Mouse (Mus musculus): ENCODE data around the gene Gm10318. TPM values are rescaled to one million over a fixed set of nuclear protein-coding genes. Genes with fewer than 3 reads are reported as not detected.

Gene Gm10318
- polyA plus RNA-seq, 1 experiment from 2014 or later, result not detected

DNA sequence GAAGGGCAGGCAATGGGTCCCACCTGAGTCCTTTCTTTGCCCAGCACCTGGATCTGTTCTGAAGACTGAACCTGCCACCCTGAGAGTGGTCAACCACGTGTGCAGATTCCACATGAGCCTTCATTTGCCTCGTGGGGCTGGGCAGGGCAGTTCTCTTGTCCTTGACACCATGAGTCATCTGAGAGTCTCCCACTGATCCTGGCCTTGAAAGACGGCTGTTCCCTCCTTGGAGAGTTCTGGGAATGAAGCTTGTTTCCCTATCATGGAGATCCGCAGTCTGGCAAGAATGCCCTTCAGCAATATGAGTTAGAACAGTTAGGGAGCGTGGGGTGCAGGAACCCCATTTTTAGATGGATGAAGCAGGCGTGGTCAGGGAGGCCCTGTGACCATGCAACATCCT is 13.7 kb upstream of the Gm10318 start:
- Histone ChIP-seq H3K4me1 (ENCODE audit: control insufficient read depth, insufficient read depth, low read length) (no peaks in the 10 kb centered on the region), H3K9me3 (ENCODE audit: control insufficient read depth, low read length) (peaks cover 9% of the 10 kb centered on the region; the same call in 1 of the 2 replicates), H3K4me2 (ENCODE audit: low read length) (no peak overlapping the region), H3K27ac (replicated peaks; ENCODE audit: low read depth, low read length) (no peak overlapping the region), H3K4me3 (replicated peaks; ENCODE audit: low read depth, low read length) (no peak overlapping the region), H3K9ac (replicated peaks; ENCODE audit: low read length) (no peak overlapping the region), H3K27me3 (ENCODE audit: control insufficient read depth, insufficient read depth, low read length) (no peaks in the 10 kb centered on the region), H3K36me3 (ENCODE audit: control insufficient read depth, insufficient read depth, low read length) (no peaks in the 10 kb centered on the region)
- no peak for ATAC-seq (ENCODE audit: low FRiP score, low TSS enrichment)
- 83% methylated on average over 6 of the region's 6 CpGs for WGBS
- no peak for DNase-seq

DNA sequence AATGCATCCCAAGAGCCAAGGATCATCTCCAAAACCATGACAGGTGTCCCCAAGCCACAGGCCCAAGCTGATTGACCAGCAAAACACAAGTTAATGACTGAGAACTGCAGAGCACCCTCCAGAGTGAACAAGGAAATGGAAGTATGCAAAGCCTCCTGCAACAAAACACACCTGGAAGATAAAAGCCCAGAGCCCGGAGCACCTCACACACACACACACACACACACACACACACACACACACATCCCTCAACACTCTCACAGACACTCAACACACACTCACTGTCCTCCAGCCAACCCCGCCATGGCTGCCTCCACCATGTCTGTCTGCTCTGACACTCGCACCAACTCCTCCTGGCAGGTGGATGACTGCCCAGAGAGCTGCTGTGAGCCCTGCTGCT is 6.2 kb upstream of the Gm10318 start, which contains the start of gene Gm36176:
Gene Gm36176 (plus strand): TSS at position 301 of the 400 bp plus-strand sequence.
- no peak for ATAC-seq (ENCODE audit: low FRiP score, low TSS enrichment)
- Histone ChIP-seq H3K9ac (replicated peaks; ENCODE audit: low read length) (no peak within 1 kb of the TSS), H3K4me3 (replicated peaks; ENCODE audit: low read depth, low read length) (no peak within 1 kb of the TSS), H3K27ac (replicated peaks; ENCODE audit: low read depth, low read length) (no peak within 1 kb of the TSS), H3K9me3 (ENCODE audit: control insufficient read depth, low read length) (peaks cover 15% of the 10 kb centered on the region), H3K36me3 (ENCODE audit: control insufficient read depth, insufficient read depth, low read length) (no peaks in the 10 kb centered on the region), H3K4me2 (ENCODE audit: low read length) (no peak within 1 kb of the TSS), H3K4me1 (ENCODE audit: control insufficient read depth, insufficient read depth, low read length) (no peaks in the 10 kb centered on the region), H3K27me3 (ENCODE audit: control insufficient read depth, insufficient read depth, low read length) (no peaks in the 10 kb centered on the region)
- DNase-seq, result no peak
- WGBS, result 71% methylated on average over 3 of the region's 3 CpGs

DNA sequence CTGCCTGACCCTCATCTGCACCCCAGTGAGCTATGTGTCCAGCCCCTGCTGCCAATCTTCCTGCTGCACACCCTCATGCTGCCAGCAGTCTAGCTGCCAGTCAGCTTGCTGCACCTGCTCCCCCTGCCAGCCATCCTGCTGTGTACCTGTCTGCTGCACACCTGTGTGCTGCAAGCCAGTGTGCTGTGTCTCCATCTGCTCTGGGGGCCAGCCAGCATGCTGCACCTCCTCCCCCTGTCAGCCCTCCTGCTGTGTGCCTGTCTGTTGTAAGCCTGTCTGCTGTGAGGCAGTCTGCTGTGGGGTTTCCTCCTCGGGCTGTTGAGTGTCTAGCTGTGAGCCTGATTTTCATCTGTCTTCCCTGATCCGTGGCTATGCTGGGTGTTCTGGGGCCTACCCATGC is 5.7 kb upstream of the Gm10318 start:
- WGBS, result 7% methylated on average over 2 of the region's 2 CpGs
- Histone ChIP-seq H3K9me3 (ENCODE audit: control insufficient read depth, low read length) (peaks cover 15% of the 10 kb centered on the region), H3K4me2 (ENCODE audit: low read length) (no peak overlapping the region), H3K4me1 (ENCODE audit: control insufficient read depth, insufficient read depth, low read length) (no peaks in the 10 kb centered on the region), H3K4me3 (replicated peaks; ENCODE audit: low read depth, low read length) (no peak overlapping the region), H3K27me3 (ENCODE audit: control insufficient read depth, insufficient read depth, low read length) (no peaks in the 10 kb centered on the region), H3K27ac (replicated peaks; ENCODE audit: low read depth, low read length) (no peak overlapping the region), H3K9ac (replicated peaks; ENCODE audit: low read length) (no peak overlapping the region), H3K36me3 (ENCODE audit: control insufficient read depth, insufficient read depth, low read length) (no peaks in the 10 kb centered on the region)
- DNase-seq, result no peak
- no peak for ATAC-seq (ENCODE audit: low FRiP score, low TSS enrichment)

DNA sequence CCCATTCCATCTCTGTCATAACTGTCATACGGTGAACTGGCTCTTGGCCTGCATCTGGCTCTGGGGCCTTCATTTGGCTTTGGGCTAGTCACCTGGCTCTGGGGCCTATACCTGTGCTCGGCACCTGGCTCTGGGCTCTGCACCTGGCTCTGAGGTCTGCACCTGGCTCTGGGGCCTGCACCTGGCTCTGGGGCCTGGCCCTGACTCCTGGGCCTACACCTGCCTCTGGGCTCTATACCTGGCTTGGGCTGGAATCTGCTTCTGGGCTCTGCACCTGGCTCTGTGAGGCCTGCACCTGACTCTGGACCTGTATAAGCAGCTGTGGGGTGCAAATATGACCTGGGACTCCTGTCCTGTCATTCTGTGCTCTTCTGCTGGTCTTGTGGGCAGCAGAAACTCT is 5.1 kb upstream of the Gm10318 start:
- no peaks in the 10 kb centered on the region for H3K36me3 ChIP-seq (ENCODE audit: control insufficient read depth, insufficient read depth, low read length)
- H3K4me1 ChIP-seq (ENCODE audit: control insufficient read depth, insufficient read depth, low read length), result no peaks in the 10 kb centered on the region
- H3K27ac ChIP-seq (replicated peaks; ENCODE audit: low read depth, low read length), result no peak overlapping the region
- 72% methylated on average over 2 of the region's 2 CpGs for WGBS
- ATAC-seq (ENCODE audit: low FRiP score, low TSS enrichment) (no peak), DNase-seq (no peak)
- H3K9ac ChIP-seq (replicated peaks; ENCODE audit: low read length), result no peak overlapping the region
- H3K9me3 ChIP-seq (ENCODE audit: control insufficient read depth, low read length), result peaks cover 15% of the 10 kb centered on the region
- H3K27me3 ChIP-seq (ENCODE audit: control insufficient read depth, insufficient read depth, low read length), result no peaks in the 10 kb centered on the region
- H3K4me3 ChIP-seq (replicated peaks; ENCODE audit: low read depth, low read length), result no peak overlapping the region
- no peak overlapping the region for H3K4me2 ChIP-seq (ENCODE audit: low read length)

DNA sequence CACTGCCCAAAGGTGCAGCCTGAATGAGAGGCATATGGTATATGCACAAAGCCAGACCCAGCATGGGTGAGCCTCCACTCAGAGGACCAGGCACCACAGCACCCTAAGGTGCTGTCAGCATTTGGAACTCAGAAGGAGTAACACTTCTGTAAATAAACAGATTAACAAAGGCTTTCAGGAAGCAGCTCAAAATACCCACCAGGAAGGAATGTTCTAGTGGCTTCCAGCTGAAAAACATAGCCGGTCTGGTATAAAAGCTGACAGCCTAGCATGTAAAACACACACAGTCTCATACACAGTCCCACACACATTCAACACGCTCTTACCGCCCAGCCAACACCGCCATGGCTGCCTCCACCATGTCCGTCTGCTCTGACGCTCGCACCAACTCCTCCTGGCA is 9.0 kb downstream of the Gm10318 start, which contains the start of gene Gm3285:
Gene Gm3285 (plus strand): TSS at position 301 of the 400 bp plus-strand sequence.
- DNase-seq (no peak), ATAC-seq (ENCODE audit: low FRiP score, low TSS enrichment) (no peak)
- Histone ChIP-seq H3K9ac (replicated peaks; ENCODE audit: low read length) (no peak within 1 kb of the TSS), H3K27ac (replicated peaks; ENCODE audit: low read depth, low read length) (no peak within 1 kb of the TSS), H3K4me1 (ENCODE audit: control insufficient read depth, insufficient read depth, low read length) (no peaks in the 10 kb centered on the region), H3K4me2 (ENCODE audit: low read length) (no peak within 1 kb of the TSS), H3K27me3 (ENCODE audit: control insufficient read depth, insufficient read depth, low read length) (no peaks in the 10 kb centered on the region), H3K4me3 (replicated peaks; ENCODE audit: low read depth, low read length) (no peak within 1 kb of the TSS), H3K36me3 (ENCODE audit: control insufficient read depth, insufficient read depth, low read length) (no peaks in the 10 kb centered on the region), H3K9me3 (ENCODE audit: control insufficient read depth, low read length) (no peaks in the 10 kb centered on the region)
- 41% methylated on average over 7 of the region's 7 CpGs for WGBS

DNA sequence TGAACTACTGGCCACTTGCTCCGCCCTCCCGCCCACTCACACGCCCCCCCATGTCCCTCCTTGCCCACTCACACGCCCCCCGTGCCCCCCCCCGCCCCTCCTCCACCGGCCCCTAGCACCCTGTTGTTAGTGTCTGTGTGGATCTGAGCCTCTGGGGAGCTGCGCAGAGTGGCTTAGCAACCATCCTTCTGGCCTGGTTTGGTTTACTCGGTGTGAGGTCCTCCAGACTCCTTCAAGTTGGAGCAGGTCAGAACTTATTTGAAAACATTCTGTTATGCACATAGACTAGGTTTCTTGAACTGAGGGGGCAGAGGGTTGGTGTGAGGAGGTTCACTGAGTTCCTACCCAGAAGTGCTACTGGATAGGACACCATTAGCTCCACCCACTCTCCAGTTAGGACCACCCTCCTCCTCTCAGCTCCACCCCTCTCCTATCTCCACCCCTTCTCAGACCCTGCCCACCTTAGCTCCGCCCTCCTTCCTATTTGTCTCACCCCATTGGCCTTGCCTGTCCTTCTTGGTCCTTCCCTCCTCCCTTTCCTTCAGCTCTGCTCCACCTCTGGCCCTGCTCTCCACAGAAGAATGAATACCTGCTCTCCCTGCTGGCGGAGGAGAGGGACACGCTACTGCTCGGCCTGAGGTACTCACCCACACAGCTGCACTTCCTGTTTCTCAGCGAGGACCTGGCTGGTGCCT is 11.6 kb downstream of the Gm10318 start:
- H3K36me3 ChIP-seq (ENCODE audit: control insufficient read depth, insufficient read depth, low read length), result no peaks in the 10 kb centered on the region
- ATAC-seq (ENCODE audit: low FRiP score, low TSS enrichment), result peak; percentile 55; the same call in 1 of the 2 replicates
- H3K4me3 ChIP-seq (replicated peaks; ENCODE audit: low read depth, low read length), result peak overlapping the region; percentile 24
- H3K27ac ChIP-seq (replicated peaks; ENCODE audit: low read depth, low read length), result no peak overlapping the region
- H3K27me3 ChIP-seq (ENCODE audit: control insufficient read depth, insufficient read depth, low read length), result no peaks in the 10 kb centered on the region
- H3K9me3 ChIP-seq (ENCODE audit: control insufficient read depth, low read length), result no peaks in the 10 kb centered on the region
- DNase-seq, result peak; percentile 17
- WGBS, result 39% methylated on average over 14 of the region's 14 CpGs
- 0 out of 2 replicates have a peak overlapping the region, but pooled peaks have one; percentile 20 for H3K9ac ChIP-seq (replicated peaks; ENCODE audit: low read length)
- H3K4me1 ChIP-seq (ENCODE audit: control insufficient read depth, insufficient read depth, low read length), result no peaks in the 10 kb centered on the region
- H3K4me2 ChIP-seq (ENCODE audit: low read length), result peak overlapping the region; percentile 38

DNA sequence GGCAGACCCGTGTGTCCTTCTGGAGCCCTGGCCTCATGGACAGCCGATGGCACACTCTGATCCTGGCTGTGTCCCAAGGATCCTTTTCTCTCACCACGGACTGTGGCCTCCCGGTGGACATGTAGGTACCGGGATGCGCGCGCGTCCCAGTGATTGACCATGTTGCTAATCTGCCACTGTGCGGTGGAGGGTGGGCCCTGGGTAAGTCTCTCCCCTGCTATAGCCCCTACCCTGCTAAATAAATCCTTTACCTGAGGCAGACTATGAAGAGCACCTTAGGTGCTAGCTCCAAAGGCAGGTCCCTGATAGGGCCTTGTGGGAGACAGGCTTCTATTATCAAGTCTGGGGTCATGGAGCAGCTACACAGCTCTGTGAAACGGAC is 12.1 kb downstream of the Gm10318 start:
- H3K36me3 ChIP-seq (ENCODE audit: control insufficient read depth, insufficient read depth, low read length), result no peaks in the 10 kb centered on the region
- WGBS, result 35% methylated on average over 11 of the region's 11 CpGs
- H3K4me1 ChIP-seq (ENCODE audit: control insufficient read depth, insufficient read depth, low read length), result no peaks in the 10 kb centered on the region
- no peaks in the 10 kb centered on the region for H3K27me3 ChIP-seq (ENCODE audit: control insufficient read depth, insufficient read depth, low read length)
- H3K27ac ChIP-seq (replicated peaks; ENCODE audit: low read depth, low read length), result no peak overlapping the region
- peak overlapping the region; percentile 38 for H3K4me2 ChIP-seq (ENCODE audit: low read length)
- peak overlapping the region; percentile 24 for H3K4me3 ChIP-seq (replicated peaks; ENCODE audit: low read depth, low read length)
- DNase-seq, result no peak
- ATAC-seq (ENCODE audit: low FRiP score, low TSS enrichment), result no peak
- 0 out of 2 replicates have a peak overlapping the region, but pooled peaks have one; percentile 20 for H3K9ac ChIP-seq (replicated peaks; ENCODE audit: low read length)
- no peaks in the 10 kb centered on the region for H3K9me3 ChIP-seq (ENCODE audit: control insufficient read depth, low read length)

DNA sequence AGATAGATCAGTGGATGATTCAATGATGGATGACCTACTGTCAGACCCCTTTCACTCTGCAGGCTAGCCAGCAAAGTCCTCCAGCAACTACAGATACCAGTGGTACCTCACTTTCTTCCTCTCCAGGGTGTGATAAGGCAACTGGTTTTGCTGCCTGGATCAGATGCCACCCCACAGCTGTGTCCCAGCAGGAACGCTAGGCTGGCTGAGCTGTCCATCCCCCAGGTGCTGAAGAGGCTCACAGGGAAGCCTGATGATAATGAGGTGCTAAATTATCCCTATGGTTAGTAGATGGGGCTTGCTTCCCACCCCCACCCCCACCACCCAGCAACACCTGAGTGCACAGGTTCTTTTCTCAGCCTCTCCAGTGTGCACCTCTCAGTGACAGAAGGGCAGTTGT is 14.9 kb downstream of the Gm10318 start:
- H3K9me3 ChIP-seq (ENCODE audit: control insufficient read depth, low read length), result no peaks in the 10 kb centered on the region
- no peaks in the 10 kb centered on the region for H3K36me3 ChIP-seq (ENCODE audit: control insufficient read depth, insufficient read depth, low read length)
- no peak overlapping the region for H3K4me2 ChIP-seq (ENCODE audit: low read length)
- no peak overlapping the region for H3K27ac ChIP-seq (replicated peaks; ENCODE audit: low read depth, low read length)
- H3K4me1 ChIP-seq (ENCODE audit: control insufficient read depth, insufficient read depth, low read length), result no peaks in the 10 kb centered on the region
- 50% methylated on average over 1 of the region's 1 CpGs for WGBS
- no peak for ATAC-seq (ENCODE audit: low FRiP score, low TSS enrichment)
- no peak for DNase-seq
- H3K4me3 ChIP-seq (replicated peaks; ENCODE audit: low read depth, low read length), result no peak overlapping the region
- H3K9ac ChIP-seq (replicated peaks; ENCODE audit: low read length), result no peak overlapping the region
- no peaks in the 10 kb centered on the region for H3K27me3 ChIP-seq (ENCODE audit: control insufficient read depth, insufficient read depth, low read length)

DNA sequence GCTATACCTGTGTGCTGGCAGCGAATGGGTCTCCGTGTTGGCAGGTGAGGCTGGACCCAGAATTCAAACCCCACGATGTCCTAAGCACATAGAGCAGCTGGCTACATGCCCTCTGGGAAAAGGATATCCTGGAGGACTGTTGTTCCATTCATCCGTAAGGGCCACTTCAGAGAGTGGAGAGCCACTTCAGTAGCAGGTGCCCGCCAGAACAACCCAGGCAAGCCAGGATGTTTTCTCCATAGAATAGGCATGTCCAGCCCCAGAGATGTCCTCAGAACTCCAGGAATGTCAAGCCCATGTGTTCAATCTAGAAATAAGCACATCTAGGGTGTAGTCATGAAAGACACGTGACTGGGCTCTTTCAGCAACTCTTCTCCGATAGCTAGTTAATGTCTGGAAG is 17.0 kb downstream of the Gm10318 start:
- H3K4me1 ChIP-seq (ENCODE audit: control insufficient read depth, insufficient read depth, low read length), result no peaks in the 10 kb centered on the region
- ATAC-seq (ENCODE audit: low FRiP score, low TSS enrichment) (no peak), DNase-seq (no peak)
- no peaks in the 10 kb centered on the region for H3K27me3 ChIP-seq (ENCODE audit: control insufficient read depth, insufficient read depth, low read length)
- no peaks in the 10 kb centered on the region for H3K36me3 ChIP-seq (ENCODE audit: control insufficient read depth, insufficient read depth, low read length)
- H3K4me2 ChIP-seq (ENCODE audit: low read length), result no peak overlapping the region
- 90% methylated on average over 7 of the region's 7 CpGs for WGBS
- H3K9me3 ChIP-seq (ENCODE audit: control insufficient read depth, low read length), result no peaks in the 10 kb centered on the region
- no peak overlapping the region for H3K4me3 ChIP-seq (replicated peaks; ENCODE audit: low read depth, low read length)
- H3K27ac ChIP-seq (replicated peaks; ENCODE audit: low read depth, low read length), result no peak overlapping the region
- H3K9ac ChIP-seq (replicated peaks; ENCODE audit: low read length), result no peak overlapping the region
